Mouse (Mus musculus): ENCODE results near the gene Cog5.
"Not testable (repeated sequence)": the region's sequence is repeated elsewhere in the genome, so short reads cannot be mapped to it uniquely, and the experiment has no call there.

Gene Cog5

DNA sequence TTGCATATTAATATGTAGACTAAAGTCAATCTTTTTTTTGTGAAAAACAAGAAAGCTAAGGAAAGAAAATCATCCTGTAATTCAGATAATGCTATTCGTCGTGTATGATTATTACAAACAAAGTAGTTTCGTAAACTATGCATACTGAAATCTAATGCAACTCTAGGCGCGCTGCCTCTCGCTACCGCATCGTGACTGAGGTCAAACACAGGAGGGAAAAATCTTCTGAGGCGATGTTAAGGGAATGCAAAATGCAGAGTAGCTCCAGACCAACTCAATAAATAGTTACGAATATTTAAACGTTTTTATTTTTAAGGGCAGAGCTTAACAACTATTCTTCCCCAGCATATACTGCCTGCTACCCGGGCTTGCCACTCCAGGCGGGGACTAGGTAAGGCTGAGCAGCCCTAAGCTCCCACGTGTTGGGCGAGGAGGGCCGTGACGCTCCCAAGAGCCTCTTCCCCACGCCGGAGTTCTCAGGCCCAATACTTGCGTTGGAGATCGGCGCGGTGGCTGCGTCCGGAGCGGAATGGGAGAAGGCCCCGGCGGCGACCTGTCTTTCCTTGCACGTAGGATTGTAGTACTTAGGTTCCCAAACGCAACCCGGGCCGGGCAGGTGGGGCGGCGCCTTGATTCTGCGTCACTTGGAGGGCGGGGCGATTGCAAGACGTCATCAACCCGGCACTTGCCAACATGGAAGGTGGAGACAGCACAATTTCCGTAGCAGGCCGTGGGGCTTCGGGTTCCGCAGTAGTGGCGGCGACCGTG is at the start of gene Cog5, which contains the start of gene Dus4l:
Cog5 (plus strand) TSS at position 673 of the 768 bp plus-strand sequence.
Dus4l (minus strand) TSS at position 630 of the 768 bp plus-strand sequence.
- DNase-seq (ENCODE audit: low read depth, low spot score): peak; percentile 96

DNA sequence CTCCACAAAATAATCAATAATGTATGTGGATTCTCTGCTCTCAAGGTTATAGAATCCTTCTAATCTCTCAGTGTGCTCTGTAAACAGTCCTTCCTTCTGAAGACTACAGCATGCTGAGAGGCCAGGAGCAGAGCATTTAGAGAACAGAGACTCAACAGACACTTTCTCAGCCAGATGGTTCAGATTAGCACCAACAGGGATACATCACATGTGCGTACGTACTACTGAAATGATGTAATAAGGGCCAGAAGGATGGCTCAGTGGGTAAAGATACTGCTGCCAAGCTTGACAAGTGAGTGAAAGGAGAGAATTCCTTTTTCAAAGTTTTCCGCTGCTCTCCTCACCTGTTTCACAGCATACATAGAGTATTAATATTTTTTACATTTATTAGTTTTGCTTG is 49.8 kb upstream of the Cog5 start:
- DNase-seq (ENCODE audit: low read depth, low spot score): no peak

DNA sequence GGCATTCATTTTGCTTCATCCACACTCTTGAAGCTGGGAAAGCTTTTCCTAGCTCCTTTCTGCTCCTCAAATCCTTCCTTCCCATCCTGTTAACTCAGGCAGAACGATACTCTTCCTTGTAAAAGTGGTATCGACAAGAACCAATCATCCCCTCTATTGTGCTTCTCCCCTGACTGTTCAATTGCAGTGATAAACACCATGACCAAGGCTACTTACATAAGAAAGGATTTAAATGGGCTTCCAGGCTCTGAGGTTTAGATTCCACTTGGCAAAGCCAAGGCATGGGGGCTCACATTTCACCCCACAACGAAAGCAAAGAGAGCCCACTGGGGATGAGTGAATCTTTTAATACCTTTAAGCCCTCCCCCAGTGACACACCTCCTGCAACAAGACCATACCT is 46.5 kb upstream of the Cog5 start:
- no peak for DNase-seq (ENCODE audit: low read depth, low spot score)

DNA sequence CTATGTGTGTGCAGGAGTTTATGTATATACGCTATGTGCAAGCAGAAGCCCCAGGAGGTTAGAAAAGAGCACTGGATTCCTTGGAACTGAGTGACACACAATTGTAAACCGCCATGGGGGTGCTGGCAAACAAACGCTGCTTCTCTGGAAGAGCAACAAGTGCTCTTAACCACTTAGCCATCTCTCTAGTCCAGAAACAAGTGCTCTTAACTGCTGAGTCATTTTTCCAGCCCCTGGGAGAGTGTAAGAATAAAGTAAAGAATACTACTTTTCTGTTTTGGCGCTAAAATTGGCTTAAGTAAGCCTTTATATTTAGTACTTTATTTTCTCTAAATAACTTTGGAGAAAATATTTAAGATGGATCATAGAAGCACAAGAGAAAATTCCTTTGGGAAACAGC is 41.3 kb upstream of the Cog5 start:
- DNase-seq (ENCODE audit: low read depth, low spot score): no peak

DNA sequence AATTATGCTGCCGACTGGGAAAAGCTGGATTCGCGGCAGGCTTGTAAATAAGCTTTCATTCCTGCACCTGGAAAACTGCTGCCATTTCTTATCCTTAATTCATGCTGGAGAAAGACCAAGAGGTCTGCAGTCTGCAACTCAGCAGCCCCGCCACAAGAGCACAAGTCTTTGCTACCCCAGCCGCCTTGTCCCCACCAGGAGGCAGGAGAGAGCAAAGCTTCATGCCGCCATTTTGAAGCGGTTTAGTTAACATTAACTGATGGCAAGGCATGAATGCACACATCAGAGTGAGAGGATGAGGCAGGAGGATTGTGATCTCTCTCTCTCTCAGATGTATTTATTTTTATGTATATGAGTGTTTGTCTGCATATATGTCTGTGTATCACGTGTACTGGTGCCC is 34.6 kb upstream of the Cog5 start:
- peak; percentile 16 for DNase-seq (ENCODE audit: low read depth, low spot score)

DNA sequence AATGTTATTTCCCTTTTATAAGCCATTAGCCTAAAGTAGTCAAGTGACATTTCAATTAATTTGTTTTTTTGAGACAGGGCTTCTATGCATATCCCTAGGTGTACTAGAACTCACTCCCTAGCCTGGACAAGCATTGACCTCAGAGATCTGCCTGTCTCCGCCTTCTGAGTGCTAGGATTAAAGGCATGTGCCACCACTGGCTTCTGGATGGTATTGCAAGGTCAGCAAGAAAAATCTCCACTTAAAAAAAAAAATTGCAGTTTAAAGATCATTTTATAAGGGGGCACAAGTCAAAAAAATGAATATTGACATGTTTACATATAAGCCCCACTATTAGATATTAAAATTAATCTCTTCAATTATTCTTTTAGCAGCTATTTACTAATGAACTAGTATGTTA is 29.7 kb upstream of the Cog5 start:
- DNase-seq (ENCODE audit: low read depth, low spot score): no peak

DNA sequence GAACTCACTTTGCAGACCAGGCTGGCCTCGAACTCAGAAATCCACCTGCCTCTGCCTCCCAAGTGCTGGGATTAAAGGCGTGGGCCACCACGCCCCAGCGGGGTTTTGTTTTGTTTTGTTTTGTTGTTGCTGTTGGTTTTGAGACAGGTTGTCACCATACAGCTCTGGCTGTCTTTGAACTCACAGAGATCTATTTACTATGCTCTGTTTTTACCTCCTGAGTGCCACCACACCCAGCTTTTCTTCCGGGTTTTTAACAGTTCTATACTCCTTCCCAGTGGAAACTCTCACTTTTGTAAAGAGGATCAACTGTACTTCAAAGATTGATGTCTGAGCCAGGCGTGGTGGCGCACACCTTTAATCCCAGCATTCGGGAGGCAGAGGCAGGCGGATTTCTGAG is 26.3 kb upstream of the Cog5 start:
- DNase-seq (ENCODE audit: low read depth, low spot score): not testable (repeated sequence)

DNA sequence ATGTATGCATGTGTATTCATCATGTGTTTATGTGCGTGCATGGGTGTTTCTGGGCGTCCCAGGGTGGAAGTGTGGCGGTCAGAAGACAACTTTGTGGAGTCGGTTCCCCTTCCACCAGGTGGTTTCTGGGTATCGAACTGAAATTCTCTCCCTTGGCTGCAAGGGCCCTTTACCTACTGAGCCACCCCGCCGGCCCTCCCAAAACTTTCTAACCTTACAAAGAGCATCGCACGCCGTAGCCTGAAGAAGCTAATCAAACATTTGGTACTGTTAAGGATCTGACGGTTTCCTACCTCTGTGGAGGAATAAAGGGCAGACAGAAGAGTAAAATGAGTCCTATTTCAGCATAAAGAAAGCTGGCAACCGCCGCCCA is 20.7 kb upstream of the Cog5 start:
- peak; percentile 56 for DNase-seq (ENCODE audit: low read depth, low spot score)

DNA sequence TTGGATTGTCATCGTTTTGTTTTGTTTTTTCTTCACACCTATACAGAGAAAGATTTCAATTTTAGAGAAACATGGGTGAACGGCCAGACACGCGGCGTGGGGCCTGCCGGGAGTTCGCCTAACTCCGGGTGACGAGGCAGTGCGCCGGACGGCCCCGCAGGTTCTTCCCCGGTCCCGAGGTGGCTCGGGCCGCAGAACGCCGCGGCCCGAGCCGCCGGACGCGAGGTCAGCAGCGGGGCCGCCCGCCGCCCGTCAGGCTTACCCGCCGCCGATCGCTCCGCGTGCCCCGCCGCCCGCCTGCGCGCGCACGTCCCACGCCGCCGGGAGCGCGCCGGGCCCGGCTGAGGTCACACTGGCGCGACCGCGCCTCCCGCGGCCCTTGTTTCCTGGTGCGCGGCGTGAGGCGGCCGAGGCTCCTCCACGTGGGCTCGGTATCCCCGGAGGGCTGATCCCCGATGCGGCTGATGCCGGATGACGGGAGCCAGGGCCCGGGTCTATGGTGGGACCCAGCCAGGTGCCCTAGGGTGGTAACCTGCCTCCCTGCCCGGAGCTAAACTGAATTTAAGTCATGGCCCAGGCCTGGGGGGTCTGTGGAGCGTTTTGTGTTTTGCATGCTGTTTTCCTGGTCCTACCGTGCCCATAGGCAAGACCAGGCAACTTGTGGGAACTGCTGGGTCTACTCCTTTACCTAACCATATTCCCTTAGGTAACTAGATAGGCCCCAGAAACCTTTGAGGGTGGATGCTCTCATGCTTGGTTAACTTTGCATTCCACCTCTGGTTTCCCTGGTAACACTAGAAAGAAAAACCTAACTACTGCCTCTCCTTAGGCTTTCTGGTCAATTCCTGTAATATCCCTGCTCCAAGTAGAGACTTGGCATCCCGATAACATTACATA is 20.1 kb upstream of the Cog5 start, which contains the start of gene Bcap29:
Bcap29 (minus strand) TSS at position 316 of the 897 bp plus-strand sequence.
- DNase-seq (ENCODE audit: low read depth, low spot score): peak; percentile 90

DNA sequence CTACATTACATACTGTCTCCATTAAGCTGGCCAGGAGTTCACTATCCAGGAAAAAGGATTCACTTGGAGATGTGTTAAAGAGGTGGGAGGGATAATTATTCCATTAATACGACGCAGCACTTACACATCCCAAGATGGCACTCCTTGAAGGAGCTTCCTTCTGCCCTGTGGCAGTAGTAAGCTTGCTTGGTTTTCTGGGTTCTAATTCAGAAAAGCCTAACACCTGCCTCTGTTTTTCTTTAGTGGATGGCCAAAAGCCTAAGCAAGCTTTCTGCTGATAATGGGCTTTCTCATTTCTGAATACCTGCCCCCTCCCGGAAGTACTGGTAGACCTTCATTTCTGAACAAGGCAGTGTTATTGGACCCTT is 19.4 kb upstream of the Cog5 start:
- no peak for DNase-seq (ENCODE audit: low read depth, low spot score)

DNA sequence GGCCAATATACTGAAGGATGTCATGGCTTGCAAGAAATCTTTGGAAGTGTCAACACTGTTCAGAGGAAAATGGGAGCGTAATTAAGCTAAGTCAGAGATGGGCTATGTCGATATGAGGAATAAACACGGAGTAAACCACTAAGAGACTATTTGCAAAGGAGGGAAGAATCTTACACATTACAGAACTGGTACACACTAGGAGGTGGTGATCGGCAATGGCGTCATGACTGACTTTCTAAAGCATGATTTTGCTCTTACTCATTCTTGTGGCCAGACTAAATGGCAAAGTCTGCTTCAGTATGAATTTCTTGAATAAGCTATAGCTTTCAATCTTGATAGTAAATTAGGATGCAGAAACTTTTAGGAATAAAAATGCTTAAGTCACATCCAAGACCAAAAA is 1.1 kb upstream of the Cog5 start:
- no peak for DNase-seq (ENCODE audit: low read depth, low spot score)

DNA sequence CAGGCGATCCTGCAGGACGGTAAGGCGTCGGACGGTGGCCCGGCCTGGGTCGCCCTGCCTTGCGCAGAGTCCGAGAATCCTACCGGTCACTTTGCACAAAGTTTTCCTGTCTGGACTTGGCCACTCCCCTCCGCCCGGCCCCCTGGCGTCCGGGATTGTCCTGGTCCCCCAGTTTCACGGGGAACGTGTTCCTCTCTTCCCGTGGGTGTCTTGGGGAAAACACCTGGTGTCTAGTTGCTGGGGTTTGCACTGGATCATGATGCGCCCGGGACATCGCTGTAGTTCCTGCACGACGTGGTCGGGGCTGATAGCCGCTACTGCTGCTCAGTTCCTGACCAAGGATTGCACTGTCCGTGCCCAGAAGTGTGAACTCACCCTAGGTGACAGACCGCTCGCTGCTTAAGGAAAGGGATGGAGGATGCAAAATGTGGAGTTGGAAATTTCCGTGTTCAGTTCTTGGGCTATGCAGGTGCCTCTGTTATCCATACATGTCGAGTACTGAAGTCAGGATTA is 352 bp downstream of the Cog5 start:
- DNase-seq (ENCODE audit: low read depth, low spot score): no peak

DNA sequence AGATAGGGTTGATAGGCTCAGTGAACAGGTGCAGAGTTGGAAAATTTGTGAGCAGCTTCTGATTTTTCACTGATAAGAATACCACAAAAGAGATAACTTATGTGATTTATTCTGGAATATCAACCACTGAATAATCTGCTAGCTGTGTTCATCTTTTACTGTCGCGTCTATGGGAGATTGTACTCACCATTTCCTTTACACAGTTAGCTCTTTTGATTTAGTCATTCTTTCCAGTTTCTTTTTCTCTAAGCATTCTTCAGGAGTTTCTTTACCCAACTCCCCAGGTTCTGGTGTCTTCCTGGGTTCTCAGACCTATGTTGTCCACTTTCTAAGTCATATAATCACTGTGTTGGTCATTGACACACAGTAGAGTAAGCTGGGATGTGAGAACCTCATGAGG is 2.2 kb downstream of the Cog5 start:
- DNase-seq (ENCODE audit: low read depth, low spot score): peak; percentile 7

DNA sequence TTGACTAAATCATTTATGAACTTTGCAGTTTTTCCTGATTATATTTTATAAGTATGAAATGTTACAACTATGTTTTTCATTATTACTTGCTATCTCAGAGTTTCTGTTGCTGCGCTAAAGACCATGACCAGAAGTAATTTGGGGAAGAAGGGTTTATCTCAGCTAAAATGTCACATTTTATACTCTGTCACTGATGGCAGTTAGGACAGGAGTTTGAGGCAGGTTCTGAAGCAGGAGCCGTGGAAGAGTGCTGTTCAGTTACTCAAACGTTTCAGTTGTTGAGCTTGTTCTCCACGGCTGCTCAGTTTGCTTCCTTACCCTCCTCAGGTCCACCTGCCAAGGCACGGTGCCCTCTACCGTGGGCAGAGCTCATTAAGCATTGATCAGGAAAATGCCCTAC is 11.3 kb downstream of the Cog5 start:
- DNase-seq (ENCODE audit: low read depth, low spot score): no peak

DNA sequence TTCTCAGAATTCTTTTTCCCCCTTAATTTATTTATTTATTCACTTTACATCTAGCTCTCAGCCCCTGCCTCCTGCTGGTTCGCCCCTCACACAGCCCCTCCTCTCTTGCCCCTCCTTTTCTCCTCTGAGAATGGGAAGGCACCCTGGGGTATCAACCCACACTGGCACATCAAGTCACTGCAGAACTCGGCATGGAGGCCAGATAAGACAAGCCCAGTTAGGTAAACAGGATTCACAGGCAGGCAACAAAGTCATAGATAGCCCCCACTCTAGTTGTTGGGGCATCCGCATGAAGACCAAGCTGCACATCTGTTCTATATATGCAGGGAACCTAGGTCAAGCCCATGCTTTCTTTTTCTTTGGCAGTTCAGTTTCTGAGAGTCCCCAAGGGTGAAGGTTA is 12.5 kb downstream of the Cog5 start:
- no peak for DNase-seq (ENCODE audit: low read depth, low spot score)

DNA sequence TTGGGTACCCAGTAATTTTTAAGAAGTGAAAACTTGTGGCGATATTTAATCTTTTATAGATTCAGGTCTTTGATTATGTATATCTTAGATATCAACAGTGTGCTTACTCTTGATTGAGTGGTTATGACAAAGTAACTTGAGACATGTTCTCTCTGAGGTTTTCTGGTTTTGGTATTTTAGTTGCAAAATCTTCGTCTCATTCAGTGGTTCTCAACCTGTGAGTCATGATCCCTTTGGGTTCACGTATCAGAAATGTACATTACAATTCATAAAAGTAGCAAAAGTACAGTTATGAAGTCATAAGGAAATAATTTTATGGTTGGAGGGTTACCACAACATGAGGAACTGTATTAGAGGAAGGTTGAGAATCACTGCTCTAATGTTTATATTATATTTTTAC is 32.0 kb downstream of the Cog5 start:
- DNase-seq (ENCODE audit: low read depth, low spot score): no peak

DNA sequence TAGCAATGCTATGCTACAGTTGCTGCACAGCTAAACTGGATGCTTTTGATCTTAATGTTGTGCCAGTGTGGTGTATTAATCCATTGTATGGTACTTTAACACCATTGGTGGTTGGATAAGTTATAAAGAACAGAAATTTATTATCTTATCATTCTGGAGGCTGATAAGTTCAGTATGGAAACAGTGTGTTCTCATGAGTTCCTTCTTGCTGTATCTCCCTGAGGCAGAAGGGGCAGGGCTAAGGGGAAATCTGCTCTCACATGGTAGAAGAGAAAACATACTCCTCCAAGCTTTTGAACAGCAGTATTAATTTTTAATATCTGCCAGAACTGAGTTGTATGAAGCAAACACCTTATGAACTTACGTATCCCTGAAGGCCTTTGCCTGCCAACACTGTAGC is 38.6 kb downstream of the Cog5 start:
- DNase-seq (ENCODE audit: low read depth, low spot score): no peak

DNA sequence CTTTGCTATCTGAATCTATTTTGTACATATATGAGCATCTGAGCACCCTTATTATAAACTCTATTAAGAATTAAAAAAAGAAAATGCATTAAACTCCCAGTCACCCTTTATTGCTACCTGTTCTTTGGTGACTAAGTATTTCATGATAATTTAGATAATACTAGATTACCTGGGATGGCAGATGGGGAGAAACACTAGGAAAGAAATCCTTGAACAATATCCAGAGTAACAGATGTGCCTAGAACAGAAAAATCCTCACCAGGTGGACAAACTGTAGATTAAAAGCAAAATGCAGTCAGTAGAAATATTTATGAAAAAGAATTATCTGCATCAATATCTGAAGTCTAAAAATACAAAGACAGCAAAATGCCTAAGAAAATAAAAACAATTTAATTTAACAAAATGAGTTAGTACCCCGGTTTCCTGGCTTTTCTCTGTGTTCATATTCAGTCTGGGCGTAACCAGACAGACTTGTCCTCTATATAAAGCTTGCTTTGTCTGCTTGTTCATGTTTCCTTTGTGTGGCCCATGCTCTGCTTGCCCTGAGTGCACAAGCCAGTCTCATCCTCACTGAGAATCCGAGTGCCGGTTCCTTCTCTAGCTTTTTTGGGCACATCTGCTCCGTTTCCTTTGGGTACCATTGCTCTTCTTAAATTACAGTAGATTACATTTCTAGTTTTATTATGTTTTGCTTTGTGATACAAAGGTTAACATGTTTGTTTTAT is 46.1 kb downstream of the Cog5 start:
- no peak for DNase-seq (ENCODE audit: low read depth, low spot score)

DNA sequence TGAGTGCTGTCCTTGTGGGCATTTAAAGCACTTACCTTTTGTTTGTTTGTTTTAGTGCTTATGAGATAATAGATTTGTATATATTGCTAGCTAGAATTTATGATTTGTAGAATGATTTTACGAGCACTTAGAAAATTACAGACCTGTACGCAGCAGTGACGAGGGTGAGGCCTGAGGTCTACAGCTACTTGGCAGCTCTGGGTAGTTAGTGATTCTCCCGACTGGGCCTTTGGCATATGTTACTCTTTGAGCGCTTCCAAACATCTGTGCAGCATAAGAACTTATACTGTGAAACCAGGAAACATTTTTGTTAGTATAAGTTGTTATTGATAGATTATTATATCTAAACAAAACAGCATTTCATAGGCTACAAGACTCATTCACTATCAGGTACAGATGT is 46.7 kb downstream of the Cog5 start:
- no peak for DNase-seq (ENCODE audit: low read depth, low spot score)

DNA sequence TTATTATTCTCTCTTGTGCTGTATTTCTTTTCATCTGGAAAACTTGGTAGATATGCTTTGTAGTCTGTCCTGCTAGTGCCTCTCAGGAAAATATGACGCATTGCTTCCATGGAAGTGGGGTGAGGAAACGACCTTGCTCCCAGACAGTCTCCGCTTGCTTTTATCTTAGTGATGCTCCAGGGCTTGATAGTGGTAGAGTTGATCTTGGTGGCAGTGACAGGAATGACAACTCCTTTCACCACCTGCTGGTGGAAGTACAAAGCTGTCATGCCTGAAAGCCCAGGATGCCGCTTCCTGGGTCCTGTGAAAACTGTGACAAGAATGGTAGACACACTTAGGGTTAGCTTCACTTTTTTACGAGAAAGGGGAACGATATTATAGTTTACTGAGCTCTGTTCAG is 49.2 kb downstream of the Cog5 start:
- peak; percentile 3 for DNase-seq (ENCODE audit: low read depth, low spot score)

DNA sequence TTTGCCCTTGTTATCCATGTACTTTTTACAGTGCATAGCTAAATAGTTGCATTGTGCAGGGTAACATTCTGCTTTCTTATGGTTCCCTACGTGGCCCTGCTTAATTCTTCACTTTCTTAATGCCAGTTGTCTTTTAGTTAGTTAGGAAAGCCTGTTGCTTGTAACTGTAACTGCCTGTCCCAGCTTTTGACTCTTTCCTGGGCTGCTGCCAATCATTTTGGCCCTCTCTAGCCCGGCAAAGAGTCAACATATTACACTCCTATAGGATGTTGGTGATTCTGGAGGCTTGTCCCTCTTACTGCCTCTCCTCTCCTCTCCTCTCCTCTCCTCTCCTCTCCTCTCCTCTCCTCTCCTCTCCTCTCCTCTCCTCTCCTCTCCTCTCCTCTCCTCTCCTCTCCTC is 51.5 kb downstream of the Cog5 start:
- no peak for DNase-seq (ENCODE audit: low read depth, low spot score)

DNA sequence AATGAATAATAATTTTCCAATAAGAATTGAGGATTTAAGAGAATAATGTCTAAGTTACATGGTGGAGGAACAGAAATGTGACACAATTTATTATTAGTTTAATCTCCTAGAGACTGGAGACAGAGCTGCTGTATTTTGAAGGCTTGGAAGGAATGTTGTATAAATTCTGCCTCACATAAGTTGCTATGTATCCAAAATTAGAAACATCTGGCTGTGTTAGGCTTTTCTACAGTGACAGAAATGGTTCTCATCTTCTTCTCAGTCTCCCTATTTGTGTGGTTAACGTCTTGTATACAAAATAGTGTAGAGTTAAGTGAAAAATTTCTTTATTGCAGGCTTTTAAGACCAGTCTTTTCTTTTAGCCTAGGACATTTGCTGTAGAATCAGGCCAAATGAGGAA is 52.9 kb downstream of the Cog5 start:
- no peak for DNase-seq (ENCODE audit: low read depth, low spot score)
